Mouse (Mus musculus): ENCODE data around the gene Camk2n2. TPM values are rescaled to one million over a fixed set of nuclear protein-coding genes. Genes with fewer than 3 reads are reported as not detected.
A peak's percentile ranks its signal among the peaks of the same experiment; 100 is the strongest.

Camk2n2 gene
- total and polyA plus RNA-seq, 3 experiments: 0.65 to 4.3 TPM; not detected in 1

- TF ChIP-seq MEF2A (IDR thresholded peaks at IDR 0.05; ENCODE audit: extremely low read depth, insufficient replicate concordance, low read depth, low read length, poor library complexity, severe bottlenecking): no peak
These were observed 30.2 kb upstream of the Camk2n2 start, which contains the start of gene Psmd2 (continued) for GRCm38 (mm10) chr16:20651076-20651946.

- no peak overlapping the region for H3K9ac ChIP-seq (ENCODE audit: control insufficient read depth, low read depth, low read length, poor library complexity, severe bottlenecking)
- no peak overlapping the region for H3K4me3 ChIP-seq (ENCODE audit: control insufficient read depth in 1 of 2, insufficient read depth in 1 of 2, low read depth in 2 of 2, low read length in 2 of 2)
- H3K27me3 ChIP-seq (ENCODE audit: control insufficient read depth in 1 of 2, insufficient read depth in 2 of 2, low read length in 2 of 2): no peaks in the 10 kb centered on the region
- H3K4me1 ChIP-seq (ENCODE audit: control insufficient read depth in 1 of 2, insufficient read depth in 2 of 2, low read length in 2 of 2): peaks cover 5 to 13% of the 10 kb centered on the region in 2 experiments
- H3K9me3 ChIP-seq (replicated peaks; ENCODE audit: insufficient read depth, low read length): no peaks in the 10 kb centered on the region
- H3K27ac ChIP-seq (ENCODE audit: control insufficient read depth, low read depth, low read length): no peak overlapping the region
- H3K36me3 ChIP-seq (ENCODE audit: control insufficient read depth in 1 of 2, insufficient read depth in 2 of 2, low read length in 2 of 2): peaks cover 0 to 11% of the 10 kb centered on the region in 2 experiments
- no peak for TF ChIP-seq BHLHE40 (IDR thresholded peaks at IDR 0.05; ENCODE audit: borderline replicate concordance, low read depth, low read length)
- no peak for TF ChIP-seq ZMIZ1 (IDR thresholded peaks at IDR 0.05; ENCODE audit: low read depth, low read length)
- TF ChIP-seq EP300 (IDR thresholded peaks at IDR 0.05; ENCODE audit: low read depth in 1 of 2, low read length in 2 of 2): no peak
- TF ChIP-seq MYC (IDR thresholded peaks at IDR 0.05; ENCODE audit: low read depth, low read length): no peak
- TF ChIP-seq HCFC1 (IDR thresholded peaks at IDR 0.05; ENCODE audit: low read depth, low read length): no peak
- TF ChIP-seq JUND (IDR thresholded peaks at IDR 0.05; ENCODE audit: low read depth, low read length): no peak
- TF ChIP-seq NRF1 (IDR thresholded peaks at IDR 0.05; ENCODE audit: insufficient read depth, low read depth, low read length, poor library complexity, severe bottlenecking): no peak
- TF ChIP-seq CTCF (IDR thresholded peaks at IDR 0.05 in 2 of 3, conservative IDR thresholded peaks at IDR 0.05 in 1 of 3; ENCODE audit: control insufficient read depth in 1 of 3, insufficient read depth in 1 of 3, low read depth in 2 of 3, low read length in 3 of 3, poor library complexity in 1 of 3, severe bottlenecking in 1 of 3): no peak
- no peak for TF ChIP-seq UBTF (IDR thresholded peaks at IDR 0.05; ENCODE audit: borderline replicate concordance, insufficient read depth, low read depth, low read length)
- TF ChIP-seq TBP (IDR thresholded peaks at IDR 0.05; ENCODE audit: low read depth, low read length): no peak
- no peak for TF ChIP-seq RAD21 (IDR thresholded peaks at IDR 0.05; ENCODE audit: low read depth, low read length)
- TF ChIP-seq POLR2A (IDR thresholded peaks at IDR 0.05; ENCODE audit: control insufficient read depth in 1 of 2, insufficient read depth in 1 of 2, low read depth in 1 of 2, low read length in 2 of 2, poor library complexity in 1 of 2): no peak
- TF ChIP-seq ZC3H11A (IDR thresholded peaks at IDR 0.05; ENCODE audit: low read depth, low read length): no peak
- H3K79me2 ChIP-seq (ENCODE audit: control insufficient read depth, insufficient read depth, low read length, poor library complexity): no peaks in the 10 kb centered on the region
- DNase-seq (ENCODE audit: low read depth, low spot score): no peak
These were observed 22.8 kb upstream of the Camk2n2 start for GRCm38 (mm10) chr16:20643911-20644310.

- no peak overlapping the region for H3K9ac ChIP-seq (ENCODE audit: control insufficient read depth, low read depth, low read length, poor library complexity, severe bottlenecking)
- no peak overlapping the region for H3K4me3 ChIP-seq (ENCODE audit: control insufficient read depth in 1 of 2, insufficient read depth in 1 of 2, low read depth in 2 of 2, low read length in 2 of 2)
- H3K36me3 ChIP-seq (ENCODE audit: control insufficient read depth in 1 of 2, insufficient read depth in 2 of 2, low read length in 2 of 2): peaks cover 0 to 11% of the 10 kb centered on the region in 2 experiments
These were observed 21.1 kb upstream of the Camk2n2 start for GRCm38 (mm10) chr16:20642161-20642560.

More at GRCm38 (mm10) chr16:20642161-20642560, 21.1 kb upstream of the Camk2n2 start:
- Histone ChIP-seq H3K4me1 (ENCODE audit: control insufficient read depth in 1 of 2, insufficient read depth in 2 of 2, low read length in 2 of 2) (peaks cover 5 to 13% of the 10 kb centered on the region in 2 experiments), H3K79me2 (ENCODE audit: control insufficient read depth, insufficient read depth, low read length, poor library complexity) (no peaks in the 10 kb centered on the region), H3K9me3 (replicated peaks; ENCODE audit: insufficient read depth, low read length) (no peaks in the 10 kb centered on the region), H3K27me3 (ENCODE audit: control insufficient read depth in 1 of 2, insufficient read depth in 2 of 2, low read length in 2 of 2) (no peaks in the 10 kb centered on the region), H3K27ac (ENCODE audit: control insufficient read depth, low read depth, low read length) (no peak overlapping the region)
- TF ChIP-seq CTCF (IDR thresholded peaks at IDR 0.05 in 2 of 3, conservative IDR thresholded peaks at IDR 0.05 in 1 of 3; ENCODE audit: control insufficient read depth in 1 of 3, insufficient read depth in 1 of 3, low read depth in 2 of 3, low read length in 3 of 3, poor library complexity in 1 of 3, severe bottlenecking in 1 of 3) (peak; percentile 61 to 88 (median 78)), MAX (IDR thresholded peaks at IDR 0.05; ENCODE audit: low read length) (no peak), SMC3 (IDR thresholded peaks at IDR 0.05; ENCODE audit: low read depth, low read length) (peak; percentile 69), ZC3H11A (IDR thresholded peaks at IDR 0.05; ENCODE audit: low read depth, low read length) (peak; percentile 68), TAL1 (IDR thresholded peaks at IDR 0.05; ENCODE audit: low read length) (no peak), RAD21 (IDR thresholded peaks at IDR 0.05; ENCODE audit: low read depth, low read length) (peak; percentile 83)
- DNase-seq (ENCODE audit: low read depth, low spot score): peak; percentile 56

Data from MEL (cell line).